Mouse (Mus musculus) limb, embryonic 10.5 days (tissue): Measurements from ENCODE around the gene Ptov1. TPM values are rescaled to one million over a fixed set of nuclear protein-coding genes. Genes with fewer than 3 reads are reported as not detected.
A peak's percentile ranks its signal among the peaks of the same experiment; 100 is the strongest.

Experiments used
- DNase-seq: peaks from one replicate; pipeline ENCODE4 v3.0.0-alpha.2; 2017; ENCODE audit warnings: low spot score
- H3K27ac ChIP-seq: fragments of 300-500 bp; sonication (generic); 2 replicates; pipeline ENCODE4 v1.5.1; 2016; ENCODE audit warnings: mild to moderate bottlenecking
- H3K27me3 ChIP-seq: fragments of 300-500 bp; sonication (generic); 2 replicates; pipeline ENCODE4 v1.6.1; 2016; ENCODE audit warnings: low read depth, mild to moderate bottlenecking; ENCODE audit not compliant: poor library complexity, severe bottlenecking
- H3K36me3 ChIP-seq: fragments of 300-500 bp; sonication (generic); 2 replicates; pipeline ENCODE4 v1.6.1; 2016; ENCODE audit warnings: mild to moderate bottlenecking, moderate library complexity
- H3K4me1 ChIP-seq: fragments of 300-500 bp; sonication (generic); 2 replicates; pipeline ENCODE4 v1.6.1; 2016
- H3K4me3 ChIP-seq: fragments of 300-500 bp; sonication (generic); 2 replicates; pipeline ENCODE4 v1.5.1; 2016; ENCODE audit warnings: mild to moderate bottlenecking, moderate library complexity
- H3K9me3 ChIP-seq: fragments of 300-500 bp; sonication (generic); replicated peaks from 2 replicates; pipeline ENCODE4 v1.6.1; 2016; ENCODE audit warnings: mild to moderate bottlenecking
- WGBS: fragments of 180-500 bp; shearing (Covaris S2); methylation state at CpG from one replicate; pipeline ENCODE4 v1.1.7; 2016; 5-methylcytosine and 5-hydroxymethylcytosine counted together
- polyA plus RNA-seq: library from polyadenylated mRNA; unstranded; fragments of >200 nt; fragmentation: Nextera tagmentation; extraction: Ambion mirVana; gene quantifications from 2 replicates; pipeline ENCODE4 v1.2.1, GENCODE M21; 2016

Gene Ptov1
- polyA plus RNA-seq, 1 experiment from 2014 or later: 504 TPM

- H3K27ac ChIP-seq: no peak overlapping the region
- whole genome bisulfite sequencing: 76% methylated on average over 5 of the region's 5 CpGs
- H3K4me1 ChIP-seq: peaks cover 45% of the 10 kb centered on the region
- peak; percentile 23 for DNase-seq
- H3K4me3 ChIP-seq: peak overlapping the region; percentile 89; the same call in 1 of the 2 replicates
- H3K9me3 ChIP-seq: no peaks in the 10 kb centered on the region
- no peaks in the 10 kb centered on the region for H3K27me3 ChIP-seq
- peaks cover 37% of the 10 kb centered on the region for H3K36me3 ChIP-seq
Measured at GRCm38 (mm10) chr7:44819863-44820262, 49.7 kb downstream of the Ptov1 start.

GRCm38 (mm10) chr7:44819391-44819790 lies 50.2 kb downstream of the Ptov1 start:
- Histone ChIP-seq H3K27me3 (no peaks in the 10 kb centered on the region), H3K4me3 (peak overlapping the region; percentile 89), H3K27ac (no peak overlapping the region; the same call in 1 of the 2 replicates), H3K36me3 (peaks cover 38% of the 10 kb centered on the region), H3K9me3 (no peaks in the 10 kb centered on the region), H3K4me1 (peaks cover 47% of the 10 kb centered on the region)
- peak; percentile 14 for DNase-seq
- 87% methylated on average over 2 of the region's 2 CpGs for WGBS

GRCm38 (mm10) chr7:44818751-44819235 lies 50.8 kb downstream of the Ptov1 start:
- H3K27me3 ChIP-seq: no peaks in the 10 kb centered on the region
- peaks cover 47% of the 10 kb centered on the region for H3K4me1 ChIP-seq
- no peaks in the 10 kb centered on the region for H3K9me3 ChIP-seq
- WGBS: 55% methylated on average over 6 of the region's 6 CpGs
- DNase-seq: peak; percentile 29
- H3K27ac ChIP-seq: no peak overlapping the region; the same call in 1 of the 2 replicates
- peaks cover 44% of the 10 kb centered on the region for H3K36me3 ChIP-seq
- H3K4me3 ChIP-seq: peak overlapping the region; percentile 89

GRCm38 (mm10) chr7:44818164-44818563 lies 51.4 kb downstream of the Ptov1 start:
- no peak for DNase-seq
- WGBS: 61% methylated on average over 2 of the region's 2 CpGs
- Histone ChIP-seq H3K9me3 (no peaks in the 10 kb centered on the region), H3K36me3 (peaks cover 44% of the 10 kb centered on the region), H3K4me3 (peak overlapping the region; percentile 89), H3K4me1 (peaks cover 47% of the 10 kb centered on the region), H3K27me3 (no peaks in the 10 kb centered on the region), H3K27ac (0 out of 2 replicates have a peak overlapping the region, but pooled peaks have one; percentile 7)

- Histone ChIP-seq H3K4me3 (peak overlapping the region; percentile 89), H3K36me3 (peaks cover 47% of the 10 kb centered on the region), H3K4me1 (peaks cover 47% of the 10 kb centered on the region), H3K27me3 (no peaks in the 10 kb centered on the region), H3K27ac (peak overlapping the region; percentile 100), H3K9me3 (no peaks in the 10 kb centered on the region)
- WGBS: 44% methylated on average over 3 of the region's 3 CpGs
- DNase-seq: no peak
Measured at GRCm38 (mm10) chr7:44817441-44817840, 52.1 kb downstream of the Ptov1 start.

- H3K36me3 ChIP-seq: peaks cover 48% of the 10 kb centered on the region
- H3K27ac ChIP-seq: peak within 1 kb of the TSS; percentile 100
- peaks cover 47% of the 10 kb centered on the region for H3K4me1 ChIP-seq
- under 1% methylated on average over 57 of the region's 57 CpGs for WGBS
- no peaks in the 10 kb centered on the region for H3K9me3 ChIP-seq
- no peaks in the 10 kb centered on the region for H3K27me3 ChIP-seq
- peak; percentile 81 for DNase-seq
- peak within 1 kb of the TSS; percentile 89 for H3K4me3 ChIP-seq
Measured at GRCm38 (mm10) chr7:44816470-44817021, 53.0 kb downstream of the Ptov1 start, which contains the start of gene Atf5. Atf5 (minus strand) TSS chr7:44816658.

GRCm38 (mm10) chr7:44815721-44816469 lies 53.7 kb downstream of the Ptov1 start, which contains the start of the genes Nup62 and Il4i1:
Nup62 (plus strand) TSS chr7:44816088.
Il4i1 (plus strand) TSS chr7:44816387.
- H3K9me3 ChIP-seq: no peaks in the 10 kb centered on the region
- H3K36me3 ChIP-seq: peaks cover 54% of the 10 kb centered on the region
- WGBS: under 1% methylated on average over 62 of the region's 62 CpGs
- peak within 1 kb of the TSS; percentile 89 for H3K4me3 ChIP-seq
- DNase-seq: peak; percentile 100
- H3K27me3 ChIP-seq: no peaks in the 10 kb centered on the region
- peak within 1 kb of the TSS; percentile 100 for H3K27ac ChIP-seq
- H3K4me1 ChIP-seq: peaks cover 47% of the 10 kb centered on the region

- DNase-seq: no peak
- WGBS: 39% methylated on average over 14 of the region's 14 CpGs
- H3K27ac ChIP-seq: peak overlapping the region; percentile 100
Measured at GRCm38 (mm10) chr7:44814952-44815553, 54.5 kb downstream of the Ptov1 start.

GRCm38 (mm10) chr7:44814423-44814822 lies 55.2 kb downstream of the Ptov1 start:
- H3K27me3 ChIP-seq: no peaks in the 10 kb centered on the region
- peak overlapping the region; percentile 89; the same call in 1 of the 2 replicates for H3K4me3 ChIP-seq
- WGBS: 78% methylated on average over 4 of the region's 4 CpGs
- H3K36me3 ChIP-seq: peaks cover 49% of the 10 kb centered on the region
- no peaks in the 10 kb centered on the region for H3K9me3 ChIP-seq
- H3K27ac ChIP-seq: peak overlapping the region; percentile 100; the same call in 1 of the 2 replicates
- peaks cover 40% of the 10 kb centered on the region for H3K4me1 ChIP-seq
- DNase-seq: no peak

More at GRCm38 (mm10) chr7:44814952-44815553, 54.5 kb downstream of the Ptov1 start:
- Histone ChIP-seq H3K4me1 (peaks cover 46% of the 10 kb centered on the region), H3K27me3 (no peaks in the 10 kb centered on the region), H3K36me3 (peaks cover 56% of the 10 kb centered on the region), H3K4me3 (peak overlapping the region; percentile 89), H3K9me3 (no peaks in the 10 kb centered on the region)

- whole genome bisulfite sequencing: 86% methylated on average over 3 of the region's 3 CpGs
- H3K36me3 ChIP-seq: peaks cover 45% of the 10 kb centered on the region
- DNase-seq: no peak
- H3K4me3 ChIP-seq: no peak overlapping the region
- H3K9me3 ChIP-seq: no peaks in the 10 kb centered on the region
- H3K27me3 ChIP-seq: no peaks in the 10 kb centered on the region
- H3K4me1 ChIP-seq: peaks cover 36% of the 10 kb centered on the region
- no peak overlapping the region for H3K27ac ChIP-seq
Measured at GRCm38 (mm10) chr7:44813985-44814384, 55.6 kb downstream of the Ptov1 start.
